Mouse (Mus musculus): ENCODE results near the gene Vrk3. TPM values are rescaled to one million over a fixed set of nuclear protein-coding genes. Genes with fewer than 3 reads are reported as not detected.

The Vrk3 gene
- polyA plus RNA-seq, 1 experiment from 2014 or later: 36.8 TPM

DNA sequence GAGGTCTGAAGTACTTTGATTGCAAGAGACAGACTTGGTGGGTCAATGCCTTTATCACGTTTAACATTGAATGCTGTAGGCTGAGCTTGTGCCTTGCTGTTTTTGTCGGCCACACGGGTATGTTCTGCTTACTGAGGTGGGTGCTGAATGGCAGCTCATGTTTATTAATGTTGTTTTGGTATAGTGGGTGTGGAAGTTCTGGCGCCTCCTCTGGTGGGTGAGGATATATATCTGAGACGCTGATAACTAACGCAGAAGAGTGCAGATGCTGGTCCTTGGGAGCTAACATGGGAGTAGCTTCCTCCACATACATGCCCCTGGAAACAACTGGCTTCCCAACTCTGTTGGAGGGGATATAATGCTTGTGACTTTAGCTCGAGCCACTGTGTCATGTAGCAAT is 75.2 kb downstream of the Vrk3 start:
- 49% methylated on average over 7 of the region's 7 CpGs for WGBS
- Histone ChIP-seq H3K36me3 (ENCODE audit: control insufficient read depth, insufficient read depth, low read length) (peaks cover 6% of the 10 kb centered on the region), H3K9ac (ENCODE audit: low read length) (no peak overlapping the region), H3K4me3 (ENCODE audit: low read depth, low read length) (no peak overlapping the region), H3K4me1 (ENCODE audit: control insufficient read depth, insufficient read depth, low read length) (peaks cover 11% of the 10 kb centered on the region), H3K27ac (replicated peaks; ENCODE audit: low read depth, low read length) (no peak overlapping the region), H3K4me2 (ENCODE audit: low read depth, severe bottlenecking) (no peak overlapping the region), H3K27me3 (ENCODE audit: control insufficient read depth, insufficient read depth, low read length) (no peaks in the 10 kb centered on the region), H3K9me3 (ENCODE audit: control insufficient read depth, low read length) (no peaks in the 10 kb centered on the region)
- no peak for ATAC-seq (ENCODE audit: insufficient number of reproducible peaks, low FRiP score, low TSS enrichment, low read depth)
- DNase-seq (ENCODE audit: low spot score): no peak

DNA sequence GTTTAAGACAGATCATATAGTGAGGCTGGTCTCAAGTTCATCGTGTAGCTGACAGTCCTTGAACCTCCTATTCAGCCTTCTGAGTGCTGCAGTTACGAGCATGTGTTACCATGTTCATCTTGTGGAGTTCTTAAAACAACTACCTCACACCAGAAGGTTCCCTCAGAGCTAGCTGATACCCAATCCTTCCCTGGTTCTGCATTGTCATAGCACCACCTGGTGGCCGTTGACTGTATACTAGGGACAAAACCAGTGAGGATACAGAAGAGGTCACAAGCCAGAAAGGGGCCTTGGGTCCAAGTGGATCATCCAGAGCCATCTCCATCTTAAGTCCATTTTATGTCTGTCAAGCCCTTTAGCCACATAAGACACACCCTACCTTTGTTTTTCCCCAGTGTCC is 76.7 kb downstream of the Vrk3 start:
- no peak overlapping the region for H3K9ac ChIP-seq (ENCODE audit: low read length)
- H3K27ac ChIP-seq (replicated peaks; ENCODE audit: low read depth, low read length): no peak overlapping the region
- DNase-seq (ENCODE audit: low spot score) (peak; percentile 84), ATAC-seq (ENCODE audit: insufficient number of reproducible peaks, low FRiP score, low TSS enrichment, low read depth) (no peak; the same call in 1 of the 2 replicates)
- no peaks in the 10 kb centered on the region for H3K27me3 ChIP-seq (ENCODE audit: control insufficient read depth, insufficient read depth, low read length)
- no peak overlapping the region for H3K4me2 ChIP-seq (ENCODE audit: low read depth, severe bottlenecking)
- no peaks in the 10 kb centered on the region for H3K9me3 ChIP-seq (ENCODE audit: control insufficient read depth, low read length)
- no peak overlapping the region for H3K4me3 ChIP-seq (ENCODE audit: low read depth, low read length)
- no peaks in the 10 kb centered on the region; the same call in 1 of the 2 replicates for H3K4me1 ChIP-seq (ENCODE audit: control insufficient read depth, insufficient read depth, low read length)
- peaks cover 18% of the 10 kb centered on the region for H3K36me3 ChIP-seq (ENCODE audit: control insufficient read depth, insufficient read depth, low read length)
- WGBS: 30% methylated on average over 3 of the region's 3 CpGs

DNA sequence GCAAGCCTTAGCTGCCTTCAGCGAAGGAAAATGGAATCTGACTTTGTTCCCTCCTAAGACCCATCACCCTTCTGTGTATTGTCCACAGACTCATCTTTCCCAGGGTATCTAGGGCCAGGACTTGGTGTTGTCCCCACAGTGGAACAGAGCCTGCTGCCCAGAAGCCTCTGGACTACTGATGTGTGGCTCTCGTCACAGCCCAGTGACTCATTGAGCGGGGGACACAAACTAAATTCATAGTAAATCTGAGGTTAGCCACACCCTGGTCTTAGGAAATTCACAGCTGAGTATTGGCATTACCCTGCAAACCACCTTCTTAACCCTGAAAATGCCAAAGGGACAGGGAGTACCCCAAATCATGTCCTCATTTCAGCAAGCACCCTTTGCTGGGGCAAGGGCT is 78.6 kb downstream of the Vrk3 start:
- peaks cover 33% of the 10 kb centered on the region for H3K36me3 ChIP-seq (ENCODE audit: control insufficient read depth, insufficient read depth, low read length)
- H3K4me2 ChIP-seq (ENCODE audit: low read depth, severe bottlenecking): no peak overlapping the region
- H3K27ac ChIP-seq (replicated peaks; ENCODE audit: low read depth, low read length): no peak overlapping the region
- no peaks in the 10 kb centered on the region for H3K4me1 ChIP-seq (ENCODE audit: control insufficient read depth, insufficient read depth, low read length)
- no peak overlapping the region for H3K9ac ChIP-seq (ENCODE audit: low read length)
- no peaks in the 10 kb centered on the region for H3K27me3 ChIP-seq (ENCODE audit: control insufficient read depth, insufficient read depth, low read length)
- no peak overlapping the region for H3K4me3 ChIP-seq (ENCODE audit: low read depth, low read length)
- ATAC-seq (ENCODE audit: insufficient number of reproducible peaks, low FRiP score, low TSS enrichment, low read depth): no peak
- no peaks in the 10 kb centered on the region for H3K9me3 ChIP-seq (ENCODE audit: control insufficient read depth, low read length)
- WGBS: 94% methylated on average over 3 of the region's 3 CpGs
- DNase-seq (ENCODE audit: low spot score): no peak

Other genes with a start within 250 kb of the Vrk3 start
- 0.09 and 0.20 TPM in 2 replicates for gene Mybpc2, start 223.8 kb upstream of the Vrk3 start, polyA plus RNA-seq (2014; fragmentation: Nextera tagmentation; extraction: Ambion mirVana)
- gene Spib, start 216.3 kb upstream of the Vrk3 start, polyA plus RNA-seq (2014; fragmentation: Nextera tagmentation; extraction: Ambion mirVana): 0.07 and 0.11 TPM in 2 replicates
- 82.5 and 84.3 TPM in 2 replicates for gene Pold1, start 199.6 kb upstream of the Vrk3 start, polyA plus RNA-seq (2014; fragmentation: Nextera tagmentation; extraction: Ambion mirVana)
- 70.2 and 72.1 TPM in 2 replicates for gene Nr1h2, start 194.5 kb upstream of the Vrk3 start, polyA plus RNA-seq (2014; fragmentation: Nextera tagmentation; extraction: Ambion mirVana)
- 0.44 and 0.61 TPM in 2 replicates for gene Napsa, start 176.0 kb upstream of the Vrk3 start, polyA plus RNA-seq (2014; fragmentation: Nextera tagmentation; extraction: Ambion mirVana)
- gene Kcnc3, start 157.7 kb upstream of the Vrk3 start, polyA plus RNA-seq (2014; fragmentation: Nextera tagmentation; extraction: Ambion mirVana): 0.31 and 0.36 TPM in 2 replicates
- 1.9 and 2.1 TPM in 2 replicates for gene Myh14, start 77.6 kb upstream of the Vrk3 start, polyA plus RNA-seq (2014; fragmentation: Nextera tagmentation; extraction: Ambion mirVana)
- not detected in 2 replicates for gene Izumo2, start 39.7 kb upstream of the Vrk3 start, polyA plus RNA-seq (2014; fragmentation: Nextera tagmentation; extraction: Ambion mirVana)
- gene Zfp473, start 2.6 kb downstream of the Vrk3 start, polyA plus RNA-seq (2014; fragmentation: Nextera tagmentation; extraction: Ambion mirVana): 3.2 and 3.8 TPM in 2 replicates
- gene Nup62, start 67.7 kb downstream of the Vrk3 start, polyA plus RNA-seq (2014; fragmentation: Nextera tagmentation; extraction: Ambion mirVana): 81.7 and 82.6 TPM in 2 replicates
- gene Il4i1, start 68.0 kb downstream of the Vrk3 start, polyA plus RNA-seq (2014; fragmentation: Nextera tagmentation; extraction: Ambion mirVana): 1.1 TPM in 2 replicates
- gene Atf5, start 68.2 kb downstream of the Vrk3 start, polyA plus RNA-seq (2014; fragmentation: Nextera tagmentation; extraction: Ambion mirVana): 2.1 and 2.3 TPM in 2 replicates
- gene Akt1s1, start 100.6 kb downstream of the Vrk3 start, polyA plus RNA-seq (2014; fragmentation: Nextera tagmentation; extraction: Ambion mirVana): 38.6 and 63.4 TPM in 2 replicates
- 60.9 and 69.0 TPM in 2 replicates for gene Tbc1d17, start 100.7 kb downstream of the Vrk3 start, polyA plus RNA-seq (2014; fragmentation: Nextera tagmentation; extraction: Ambion mirVana)
- 31.0 and 31.2 TPM in 2 replicates for gene Pnkp, start 108.7 kb downstream of the Vrk3 start, polyA plus RNA-seq (2014; fragmentation: Nextera tagmentation; extraction: Ambion mirVana)
- gene Ptov1, start 121.4 kb downstream of the Vrk3 start, polyA plus RNA-seq (2014; fragmentation: Nextera tagmentation; extraction: Ambion mirVana): 410 and 427 TPM in 2 replicates
- 79.2 and 80.5 TPM in 2 replicates for gene Med25, start 144.3 kb downstream of the Vrk3 start, polyA plus RNA-seq (2014; fragmentation: Nextera tagmentation; extraction: Ambion mirVana)
- 14.8 and 16.0 TPM in 2 replicates for gene Fuz, start 147.7 kb downstream of the Vrk3 start, polyA plus RNA-seq (2014; fragmentation: Nextera tagmentation; extraction: Ambion mirVana)
- gene Ap2a1, start 181.1 kb downstream of the Vrk3 start, polyA plus RNA-seq (2014; fragmentation: Nextera tagmentation; extraction: Ambion mirVana): 77.0 and 78.8 TPM in 2 replicates
- 0.13 TPM in 1 of 2 replicates, not detected in the other for gene Tsks, start 194.8 kb downstream of the Vrk3 start, polyA plus RNA-seq (2014; fragmentation: Nextera tagmentation; extraction: Ambion mirVana)
- 17.5 and 22.1 TPM in 2 replicates for gene Cpt1c, start 226.4 kb downstream of the Vrk3 start, polyA plus RNA-seq (2014; fragmentation: Nextera tagmentation; extraction: Ambion mirVana)
- gene Prmt1, start 238.2 kb downstream of the Vrk3 start, polyA plus RNA-seq (2014; fragmentation: Nextera tagmentation; extraction: Ambion mirVana): 332 and 334 TPM in 2 replicates
- 73.9 and 83.5 TPM in 2 replicates for gene Irf3, start 249.2 kb downstream of the Vrk3 start, polyA plus RNA-seq (2014; fragmentation: Nextera tagmentation; extraction: Ambion mirVana)